Mouse (Mus musculus): ENCODE data around the gene Cmtm8.

Cmtm8 gene

GRCm38 (mm10) chr9:114787134-114787533 is 56.8 kb downstream of the Cmtm8 start:
- DNase-seq (ENCODE audit: low read depth, low spot score) = no peak

GRCm38 (mm10) chr9:114785432-114786125 is 58.4 kb downstream of the Cmtm8 start:
- no peak for DNase-seq (ENCODE audit: low read depth, low spot score)

- DNase-seq (ENCODE audit: low read depth, low spot score) = peak; percentile 24
Observed at GRCm38 (mm10) chr9:114781526-114782212, 62.3 kb downstream of the Cmtm8 start, which contains the start of gene Cmtm7. TSS of gene Cmtm7 (minus strand) at chr9:114781856.

GRCm38 (mm10) chr9:114780746-114781525 is 63.0 kb downstream of the Cmtm8 start:
- no peak for DNase-seq (ENCODE audit: low read depth, low spot score)

DNA sequence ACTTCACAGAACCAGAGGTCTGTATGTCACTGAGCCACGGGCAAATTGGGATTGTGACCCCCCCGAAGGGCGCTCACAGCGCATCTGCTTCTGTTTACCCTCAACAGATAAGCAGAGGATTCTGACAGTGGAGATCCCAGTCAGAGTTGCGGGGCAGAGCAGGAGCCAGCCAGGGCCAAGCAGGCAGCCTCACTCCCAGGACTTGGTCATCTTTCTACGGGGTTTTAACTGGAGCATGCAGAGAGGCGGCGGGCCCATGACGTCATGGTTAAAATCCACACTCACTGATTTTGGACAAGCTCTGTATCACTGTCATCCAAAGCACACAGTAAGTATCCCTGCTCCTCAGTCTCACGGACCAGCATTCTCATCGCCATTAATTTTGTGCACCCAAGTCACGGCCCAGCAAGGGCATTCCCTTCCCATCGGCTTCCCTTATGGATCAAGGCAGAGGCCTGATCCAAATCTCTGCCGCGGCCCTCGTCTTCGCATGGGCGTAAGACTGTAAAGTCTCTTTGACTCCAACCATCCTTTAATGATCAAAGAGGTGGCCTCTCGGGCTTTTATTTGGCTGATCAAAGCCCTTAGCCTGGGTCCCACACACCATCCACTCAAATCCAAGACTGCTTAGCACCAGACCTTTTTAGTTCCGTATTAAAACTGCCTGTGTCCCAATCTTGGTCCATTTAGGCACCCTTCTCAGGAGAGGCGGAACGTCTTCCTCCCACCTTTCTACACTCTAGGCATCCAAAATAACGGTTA is 63.8 kb downstream of the Cmtm8 start:
- DNase-seq (ENCODE audit: low read depth, low spot score) = no peak

GRCm38 (mm10) chr9:114778877-114779276 is 65.1 kb downstream of the Cmtm8 start:
- no peak for DNase-seq (ENCODE audit: low read depth, low spot score)

DNA sequence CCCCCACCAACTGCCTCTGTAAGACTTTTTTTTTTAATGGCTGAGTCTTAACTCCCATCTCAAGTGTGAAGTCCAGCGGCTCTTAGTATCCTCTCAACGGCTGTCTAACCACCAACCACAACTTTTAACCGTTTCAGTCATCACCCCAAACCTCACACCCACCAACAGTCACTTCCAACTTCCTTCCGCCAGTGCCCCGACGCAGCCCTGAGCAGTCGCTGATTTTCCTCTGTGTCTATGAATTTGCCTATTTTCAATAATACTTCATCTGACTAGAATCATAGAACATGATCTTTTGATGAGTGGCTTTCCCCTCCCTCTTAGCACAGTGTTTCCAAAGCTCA is 65.9 kb downstream of the Cmtm8 start:
- no peak for DNase-seq (ENCODE audit: low read depth, low spot score)

- no peak for DNase-seq (ENCODE audit: low read depth, low spot score)
Observed at GRCm38 (mm10) chr9:114777178-114778046, 66.5 kb downstream of the Cmtm8 start.

GRCm38 (mm10) chr9:114776361-114776760 is 67.6 kb downstream of the Cmtm8 start:
- DNase-seq (ENCODE audit: low read depth, low spot score) = no peak

GRCm38 (mm10) chr9:114775272-114775671 is 68.7 kb downstream of the Cmtm8 start:
- no peak for DNase-seq (ENCODE audit: low read depth, low spot score)

DNA sequence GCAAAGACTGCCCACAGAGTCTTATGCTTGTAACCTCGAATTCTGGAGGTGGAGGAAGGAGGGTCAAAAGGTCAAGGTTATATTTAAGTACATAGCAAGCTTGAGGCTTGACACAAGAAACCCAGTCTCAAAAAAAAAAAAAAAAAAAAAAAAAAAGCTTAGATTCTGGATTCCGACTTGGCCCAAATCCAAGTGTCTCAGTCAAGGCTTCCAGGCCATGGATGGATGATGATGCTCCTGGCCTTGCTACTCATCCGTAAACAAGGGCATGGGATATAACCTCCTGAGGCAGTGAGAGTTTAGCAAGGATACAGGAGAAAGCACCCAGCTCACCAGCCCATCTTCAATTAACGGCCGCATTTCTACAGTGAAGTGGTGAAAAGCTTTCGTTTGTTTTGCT is 69.3 kb downstream of the Cmtm8 start:
- no peak for DNase-seq (ENCODE audit: low read depth, low spot score)

GRCm38 (mm10) chr9:114771565-114771964 is 72.4 kb downstream of the Cmtm8 start:
- DNase-seq (ENCODE audit: low read depth, low spot score) = no peak

- no peak for DNase-seq (ENCODE audit: low read depth, low spot score)
Observed at GRCm38 (mm10) chr9:114770224-114770623, 73.7 kb downstream of the Cmtm8 start.

DNA sequence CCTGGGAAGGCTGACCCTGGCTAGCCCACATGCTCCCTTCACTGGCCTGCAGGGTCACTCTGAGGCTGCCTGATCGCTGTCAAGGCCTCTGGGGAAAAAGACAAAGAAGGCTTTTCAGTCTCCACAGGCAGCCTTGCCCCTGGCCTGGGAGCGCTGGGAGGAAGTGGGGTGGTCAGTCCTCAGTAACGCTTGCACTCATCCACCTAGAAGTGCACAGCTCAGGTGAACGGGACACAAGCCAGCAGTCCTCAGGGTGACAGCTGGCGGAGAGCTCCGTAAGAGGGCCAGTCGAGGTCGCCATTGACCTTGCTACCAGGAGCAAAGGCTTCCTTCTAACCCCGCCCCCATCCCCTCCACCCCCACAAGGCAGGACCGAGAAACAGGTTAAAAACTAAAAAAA is 75.9 kb downstream of the Cmtm8 start:
- DNase-seq (ENCODE audit: low read depth, low spot score) = no peak

DNA sequence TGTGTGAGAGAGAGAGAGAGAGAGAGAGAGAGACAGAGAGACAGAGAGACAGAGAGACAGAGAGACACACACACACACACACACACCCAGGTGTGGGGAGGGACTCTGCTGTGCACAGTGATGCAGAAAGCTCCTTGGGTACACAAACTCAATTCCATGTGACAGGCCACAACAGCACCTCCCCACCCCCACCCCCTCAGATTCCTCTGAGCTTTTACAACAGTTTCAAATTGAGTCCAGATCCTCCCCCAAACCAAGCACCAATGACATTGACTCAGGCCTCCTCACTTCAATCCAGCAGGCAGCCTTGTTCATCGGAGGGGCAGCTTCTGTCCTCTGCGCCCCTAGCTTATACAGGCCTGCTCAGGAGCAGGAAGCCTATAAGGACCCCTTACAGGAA is 76.4 kb downstream of the Cmtm8 start:
- no peak for DNase-seq (ENCODE audit: low read depth, low spot score)

DNA sequence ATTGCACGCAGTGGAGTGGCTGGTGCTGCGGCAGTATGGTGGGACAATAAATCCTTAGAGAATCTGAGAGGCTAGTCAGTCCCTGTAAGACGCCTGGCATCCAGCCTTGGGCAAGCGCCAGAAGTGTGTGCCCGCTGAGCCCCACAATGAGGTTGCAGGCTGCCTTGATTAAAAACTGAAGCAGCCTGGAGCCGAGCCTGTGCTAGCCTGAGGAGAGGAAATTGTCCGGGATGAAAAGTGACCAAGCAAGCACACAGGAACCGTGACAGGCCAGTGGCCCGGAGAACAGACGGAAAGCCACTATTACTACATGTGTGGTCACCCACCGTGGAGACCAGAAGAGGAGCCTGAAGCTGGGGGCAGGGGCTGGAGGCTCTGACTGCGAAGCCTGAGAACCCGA is 76.9 kb downstream of the Cmtm8 start:
- peak; percentile 21 for DNase-seq (ENCODE audit: low read depth, low spot score)

DNA sequence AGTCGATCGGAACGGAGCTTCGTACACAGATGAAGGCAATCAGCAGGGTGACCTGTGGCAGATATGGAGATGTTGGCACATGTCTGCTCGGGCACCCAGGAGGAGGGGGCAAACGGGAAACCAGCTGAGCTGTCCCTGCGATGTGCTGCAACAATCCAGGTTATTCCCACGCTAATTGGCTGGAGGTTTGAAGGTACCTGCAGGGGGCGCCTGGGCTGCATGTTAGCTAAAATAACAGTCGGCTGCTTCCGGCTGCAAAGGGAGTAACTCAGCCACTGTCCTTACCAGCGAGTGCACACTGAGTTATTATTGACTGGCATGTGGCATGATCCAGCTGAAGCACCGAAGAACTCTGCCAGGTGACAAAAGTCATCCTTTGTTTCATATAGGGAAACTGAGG is 80.6 kb downstream of the Cmtm8 start:
- DNase-seq (ENCODE audit: low read depth, low spot score) = peak; percentile 53

GRCm38 (mm10) chr9:114761848-114762247 is 82.1 kb downstream of the Cmtm8 start:
- DNase-seq (ENCODE audit: low read depth, low spot score) = no peak

GRCm38 (mm10) chr9:114760353-114760752 is 83.6 kb downstream of the Cmtm8 start:
- no peak for DNase-seq (ENCODE audit: low read depth, low spot score)

- no peak for DNase-seq (ENCODE audit: low read depth, low spot score)
Observed at GRCm38 (mm10) chr9:114759886-114760285, 84.1 kb downstream of the Cmtm8 start.

GRCm38 (mm10) chr9:114758801-114759200 is 85.2 kb downstream of the Cmtm8 start:
- DNase-seq (ENCODE audit: low read depth, low spot score) = no peak
